In genomic region chr14:64546787-64547186, GRCm38 (mm10) we compare ENCODE assay signal across 8 mouse cellular contexts.
DNase-seq lines count a peak whose midpoint lies in the region; ATAC-seq and TF ChIP-seq lines count a peak whose summit lies in the region.

No protein-coding gene starts in this region.

- H3K9me3 ChIP-seq in kidney, embryonic 16.5 days (ENCODE audit: low read length), result no peaks in the 10 kb centered on the region

- no peak for TF ChIP-seq CTCF in thymus, adult 2 months (IDR thresholded peaks at IDR 0.05; ENCODE audit: borderline replicate concordance, control insufficient read depth, extremely low read depth, insufficient read depth, low read length, poor library complexity)

- TF ChIP-seq POLR2A in thymus, adult 2 months (IDR thresholded peaks at IDR 0.05; ENCODE audit: control insufficient read depth, extremely low read depth, insufficient read depth, low read length, poor library complexity), result no peak

- no peaks in the 10 kb centered on the region for H3K36me3 ChIP-seq in thymus, adult 2 months (ENCODE audit: control insufficient read depth, insufficient read depth, low read length)
- H3K36me3 ChIP-seq in kidney, embryonic 16.5 days (ENCODE audit: insufficient read depth, low read length), result no peaks in the 10 kb centered on the region

- peak; percentile 72 for ATAC-seq in common myeloid progenitor, adult 5-6 weeks (replicated peaks; ENCODE audit: low read depth, poor library complexity, severe bottlenecking)
- peak; percentile 46; the same call in 1 of the 2 replicates for ATAC-seq in kidney, embryonic 16.5 days (ENCODE audit: low FRiP score, low TSS enrichment)

- H3K27ac ChIP-seq in thymus, adult 2 months (ENCODE audit: control insufficient read depth, insufficient read depth, low read length), result no peak overlapping the region
- H3K27ac ChIP-seq in kidney, embryonic 16.5 days (ENCODE audit: low read length), result no peak overlapping the region

- H3K9ac ChIP-seq in kidney, embryonic 16.5 days (replicated peaks; ENCODE audit: low read length), result no peak overlapping the region

- H3K27me3 ChIP-seq in thymus, adult 2 months (ENCODE audit: control insufficient read depth, insufficient read depth, low read length), result no peaks in the 10 kb centered on the region
- peaks cover 3% of the 10 kb centered on the region; the same call in 1 of the 2 replicates for H3K27me3 ChIP-seq in kidney, embryonic 16.5 days (ENCODE audit: insufficient read depth, low read length)

- H3K4me2 ChIP-seq in kidney, embryonic 16.5 days (replicated peaks; ENCODE audit: low read depth, low read length), result no peak overlapping the region

- peak; percentile 19 for DNase-seq in thymus, adult 2 months
- no peak for DNase-seq in thymus, adult 18-20 months
- DNase-seq in ovary, adult 18-20 months (ENCODE audit: low spot score), result peak; percentile 48
- DNase-seq in left cerebral cortex, postnatal 14 days (ENCODE audit: low spot score in 2 of 2), result no peak
- no peak for DNase-seq in left cerebral cortex, adult 9 months (ENCODE audit: low spot score in 2 of 2)
- DNase-seq in cerebellum, adult 18-20 months, result no peak

- H3K4me1 ChIP-seq in thymus, adult 2 months (replicated peaks; ENCODE audit: control insufficient read depth, insufficient read depth, low read length), result no peaks in the 10 kb centered on the region
- no peaks in the 10 kb centered on the region for H3K4me1 ChIP-seq in kidney, embryonic 16.5 days (ENCODE audit: insufficient read depth, low read length)

- 4% methylated on average over 4 of the region's 4 CpGs for WGBS in thymus, adult 2 months
- 2% methylated on average over 4 of the region's 4 CpGs for WGBS in kidney, embryonic 16.5 days

- intact Hi-C loops in left cerebral cortex, postnatal 14 days (cut with DNase I), result no loop called here

- no peak overlapping the region for H3K4me3 ChIP-seq in thymus, adult 2 months (ENCODE audit: control insufficient read depth, insufficient read depth, low read length)
- H3K4me3 ChIP-seq in kidney, embryonic 16.5 days (ENCODE audit: low read length), result no peak overlapping the region

Comparison
In these comparisons a context has a peak if more than half of its experiments do, and no peak if none do; other contexts are left out.
1. DNase-seq: peak in thymus, adult 2 months (single experiment) and ovary, adult 18-20 months (single experiment); none in thymus, adult 18-20 months (0 of 2), left cerebral cortex, postnatal 14 days (0 of 2), left cerebral cortex, adult 9 months (0 of 2) and cerebellum, adult 18-20 months (0 of 2).